Mouse (Mus musculus): Measurements from ENCODE around the gene Rtraf.

GRCm38 (mm10) chr14:19860281-19860680, 36.7 kb upstream of the Rtraf start:
- TF ChIP-seq CTCF (IDR thresholded peaks at IDR 0.05; ENCODE audit: extremely low read depth, insufficient read depth, low read length) = no peak
- TF ChIP-seq POLR2A (IDR thresholded peaks at IDR 0.05; ENCODE audit: extremely low read depth, insufficient read depth, low read length) = no peak

Data from cortical plate, adult 2 months (tissue).